Mouse (Mus musculus) cerebellum, adult 2 months (tissue): ENCODE results near the gene Jak1.

ENCODE experiments used
- CTCF ChIP-seq: fragments of 200-500 bp; IDR thresholded peaks from 2 replicates; pipeline ENCODE4 v1.5.1; 2011; ENCODE audit warnings: low read depth, mild to moderate bottlenecking, control low read depth, low read length, moderate library complexity, borderline replicate concordance; ENCODE audit not compliant: insufficient read depth
- POLR2A ChIP-seq: fragments of 200-500 bp; IDR thresholded peaks from 2 replicates; pipeline ENCODE4 v1.6.1; 2011; ENCODE audit warnings: low read length, control low read depth, borderline replicate concordance; ENCODE audit not compliant: insufficient read depth

DNA sequence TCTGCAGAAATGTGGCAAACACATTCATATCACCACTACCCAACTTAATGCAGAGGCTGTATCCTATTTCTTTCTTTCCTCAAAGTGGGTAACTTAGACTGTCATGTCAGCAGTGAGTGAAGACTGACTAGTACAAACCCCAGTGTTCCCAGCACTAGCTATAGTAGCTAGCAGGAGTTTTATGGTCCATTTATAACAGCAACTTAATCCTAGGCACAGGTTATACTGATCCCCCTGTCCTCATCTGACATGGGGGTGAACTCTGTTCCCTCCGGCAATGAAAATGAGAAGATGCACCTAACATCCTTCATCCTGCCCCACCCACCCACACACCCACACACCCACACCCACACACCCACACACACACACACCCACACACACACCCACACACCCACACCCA is 30.3 kb downstream of the Jak1 start:
- TF ChIP-seq CTCF (no peak), POLR2A (no peak)
